Mouse (Mus musculus): ENCODE measurements around the gene Sp6. TPM values are rescaled to one million over a fixed set of nuclear protein-coding genes. Genes with fewer than 3 reads are reported as not detected.

Gene Sp6
- polyA plus RNA-seq, 1 experiment from 2014 or later: 0.07 TPM

- TF ChIP-seq EP300 (IDR thresholded peaks at IDR 0.05; ENCODE audit: low read depth) (no peak), CTCF (IDR thresholded peaks at IDR 0.05; ENCODE audit: low read depth) (no peak)
- Histone ChIP-seq H3K4me2 (ENCODE audit: low read depth, low read length) (no peak overlapping the region), H3K4me1 (ENCODE audit: insufficient read depth) (no peaks in the 10 kb centered on the region), H3K9me3 (ENCODE audit: low read length) (no peaks in the 10 kb centered on the region), H3K4me3 (ENCODE audit: low read depth, low read length) (no peak overlapping the region), H3K36me3 (replicated peaks; ENCODE audit: insufficient read depth, low read length) (peaks cover 28% of the 10 kb centered on the region), H3K27me3 (ENCODE audit: insufficient read depth, low read length) (no peaks in the 10 kb centered on the region), H3K27ac (ENCODE audit: low read depth) (no peak overlapping the region), H3K9ac (replicated peaks) (no peak overlapping the region)
- 50% methylated on average over 9 of the region's 9 CpGs for WGBS (ENCODE audit: insufficient replicate concordance)
- ATAC-seq (no peak), DNase-seq (no peak)
Measured at GRCm38 (mm10) chr11:97063274-97063920, 50.2 kb downstream of the Sp6 start.

GRCm38 (mm10) chr11:97063921-97064295, 50.7 kb downstream of the Sp6 start:
- TF ChIP-seq EP300 (IDR thresholded peaks at IDR 0.05; ENCODE audit: low read depth) (no peak), CTCF (IDR thresholded peaks at IDR 0.05; ENCODE audit: low read depth) (peak; percentile 45)
- DNase-seq: no peak
- Histone ChIP-seq H3K4me3 (ENCODE audit: low read depth, low read length) (no peak overlapping the region), H3K4me2 (ENCODE audit: low read depth, low read length) (no peak overlapping the region), H3K27me3 (ENCODE audit: insufficient read depth, low read length) (no peaks in the 10 kb centered on the region), H3K9me3 (ENCODE audit: low read length) (no peaks in the 10 kb centered on the region), H3K36me3 (replicated peaks; ENCODE audit: insufficient read depth, low read length) (peaks cover 29% of the 10 kb centered on the region), H3K9ac (replicated peaks) (no peak overlapping the region), H3K27ac (ENCODE audit: low read depth) (no peak overlapping the region), H3K4me1 (ENCODE audit: insufficient read depth) (no peaks in the 10 kb centered on the region)
- WGBS (ENCODE audit: insufficient replicate concordance): 85% methylated on average over 3 of the region's 3 CpGs
- ATAC-seq: no peak

DNA sequence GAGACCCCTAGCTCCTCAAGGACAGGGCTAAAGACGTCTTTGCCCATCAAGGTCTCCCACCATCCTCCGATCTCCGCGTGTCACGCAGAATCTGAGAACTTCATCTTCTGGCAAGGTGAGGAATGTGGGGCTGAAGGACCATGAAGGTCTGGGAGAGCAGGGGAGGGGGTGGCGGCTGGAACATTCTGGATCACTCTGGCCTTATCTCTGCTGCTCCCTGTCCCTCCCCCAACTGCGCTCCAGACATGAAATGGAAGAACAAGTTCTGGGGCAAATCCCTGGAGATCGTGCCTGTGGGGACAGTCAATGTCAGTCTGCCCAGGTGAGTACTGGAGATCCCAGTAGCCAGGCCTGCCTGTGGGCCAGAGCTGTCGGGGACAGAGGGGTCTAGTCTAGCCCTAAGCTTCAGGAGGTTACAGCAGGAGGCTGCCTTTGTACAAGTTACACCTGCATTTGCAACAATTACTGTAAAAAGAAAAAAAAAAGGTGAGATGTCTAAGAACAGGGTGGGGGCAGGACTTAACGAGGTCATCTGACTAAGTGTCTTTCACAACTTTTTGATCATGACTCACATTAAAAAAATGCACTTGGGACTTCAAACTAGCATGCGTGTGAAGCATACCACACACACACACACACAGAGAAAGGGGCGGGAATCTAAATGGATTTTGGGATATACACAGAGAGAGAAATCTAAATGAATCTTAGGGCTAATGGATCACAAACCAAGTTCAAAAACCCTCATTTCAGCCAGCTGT, 52.5 kb downstream of the Sp6 start:
- TF ChIP-seq CTCF (IDR thresholded peaks at IDR 0.05; ENCODE audit: low read depth) (no peak), EP300 (IDR thresholded peaks at IDR 0.05; ENCODE audit: low read depth) (no peak)
- WGBS (ENCODE audit: insufficient replicate concordance): 84% methylated on average over 12 of the region's 12 CpGs
- ATAC-seq: no peak
- Histone ChIP-seq H3K4me2 (ENCODE audit: low read depth, low read length) (no peak overlapping the region), H3K4me1 (ENCODE audit: insufficient read depth) (no peaks in the 10 kb centered on the region), H3K27ac (ENCODE audit: low read depth) (no peak overlapping the region), H3K36me3 (replicated peaks; ENCODE audit: insufficient read depth, low read length) (peaks cover 23% of the 10 kb centered on the region; the same call in 1 of the 2 replicates), H3K27me3 (ENCODE audit: insufficient read depth, low read length) (no peaks in the 10 kb centered on the region), H3K4me3 (ENCODE audit: low read depth, low read length) (no peak overlapping the region), H3K9ac (replicated peaks) (no peak overlapping the region), H3K9me3 (ENCODE audit: low read length) (no peaks in the 10 kb centered on the region)
- DNase-seq: no peak

GRCm38 (mm10) chr11:97066656-97067360, 53.6 kb downstream of the Sp6 start:
- H3K4me3 ChIP-seq (ENCODE audit: low read depth, low read length): no peak overlapping the region
- H3K27me3 ChIP-seq (ENCODE audit: insufficient read depth, low read length): no peaks in the 10 kb centered on the region
- H3K9me3 ChIP-seq (ENCODE audit: low read length): no peaks in the 10 kb centered on the region
- DNase-seq (no peak), ATAC-seq (no peak)
- no peak overlapping the region for H3K4me2 ChIP-seq (ENCODE audit: low read depth, low read length)
- H3K27ac ChIP-seq (ENCODE audit: low read depth): no peak overlapping the region
- TF ChIP-seq CTCF (IDR thresholded peaks at IDR 0.05; ENCODE audit: low read depth): no peak
- no peak for TF ChIP-seq EP300 (IDR thresholded peaks at IDR 0.05; ENCODE audit: low read depth)
- 75% methylated on average over 22 of the region's 22 CpGs for WGBS (ENCODE audit: insufficient replicate concordance)
- 0 out of 2 replicates have a peak, but pooled peaks cover 19% of the 10 kb centered on the region for H3K36me3 ChIP-seq (replicated peaks; ENCODE audit: insufficient read depth, low read length)
- no peaks in the 10 kb centered on the region for H3K4me1 ChIP-seq (ENCODE audit: insufficient read depth)
- H3K9ac ChIP-seq (replicated peaks): no peak overlapping the region

GRCm38 (mm10) chr11:97069333-97069732, 56.1 kb downstream of the Sp6 start:
- Histone ChIP-seq H3K4me2 (ENCODE audit: low read depth, low read length) (no peak overlapping the region), H3K27ac (ENCODE audit: low read depth) (no peak overlapping the region), H3K36me3 (replicated peaks; ENCODE audit: insufficient read depth, low read length) (0 out of 2 replicates have a peak, but pooled peaks cover 15% of the 10 kb centered on the region), H3K9me3 (ENCODE audit: low read length) (no peaks in the 10 kb centered on the region), H3K9ac (replicated peaks) (no peak overlapping the region), H3K4me1 (ENCODE audit: insufficient read depth) (no peaks in the 10 kb centered on the region), H3K4me3 (ENCODE audit: low read depth, low read length) (no peak overlapping the region), H3K27me3 (ENCODE audit: insufficient read depth, low read length) (no peaks in the 10 kb centered on the region)
- no peak for TF ChIP-seq CTCF (IDR thresholded peaks at IDR 0.05; ENCODE audit: low read depth)
- TF ChIP-seq EP300 (IDR thresholded peaks at IDR 0.05; ENCODE audit: low read depth): no peak
- 74% methylated on average over 1 of the region's 1 CpGs for WGBS (ENCODE audit: insufficient replicate concordance)
- DNase-seq (no peak), ATAC-seq (no peak)

- H3K4me1 ChIP-seq (ENCODE audit: insufficient read depth): no peaks in the 10 kb centered on the region
- H3K4me3 ChIP-seq (ENCODE audit: low read depth, low read length): no peak overlapping the region
- 81% methylated on average over 2 of the region's 2 CpGs for WGBS (ENCODE audit: insufficient replicate concordance)
- no peaks in the 10 kb centered on the region for H3K27me3 ChIP-seq (ENCODE audit: insufficient read depth, low read length)
- TF ChIP-seq EP300 (IDR thresholded peaks at IDR 0.05; ENCODE audit: low read depth): no peak
- no peak for TF ChIP-seq CTCF (IDR thresholded peaks at IDR 0.05; ENCODE audit: low read depth)
- no peak overlapping the region for H3K9ac ChIP-seq (replicated peaks)
- 0 out of 2 replicates have a peak, but pooled peaks cover 15% of the 10 kb centered on the region for H3K36me3 ChIP-seq (replicated peaks; ENCODE audit: insufficient read depth, low read length)
- no peaks in the 10 kb centered on the region for H3K9me3 ChIP-seq (ENCODE audit: low read length)
- H3K27ac ChIP-seq (ENCODE audit: low read depth): no peak overlapping the region
- DNase-seq (no peak), ATAC-seq (no peak)
- H3K4me2 ChIP-seq (ENCODE audit: low read depth, low read length): no peak overlapping the region
Measured at GRCm38 (mm10) chr11:97069770-97070169, 56.6 kb downstream of the Sp6 start.
